Mouse (Mus musculus): ENCODE measurements around the gene Lypd6b. TPM values are rescaled to one million over a fixed set of nuclear protein-coding genes. Genes with fewer than 3 reads are reported as not detected.

The Lypd6b gene
- 1.1 and 1.3 TPM in 2 replicates for polyA plus RNA-seq (2015; fragmentation: Nextera tagmentation; extraction: Ambion mirVana)

GRCm38 (mm10) chr2:49787376-49788050 lies at the start of gene Lypd6b:
TSS of gene Lypd6b (plus strand) at chr2:49787688.

Other genes with a start within 250 kb of the Lypd6b start
- 0.61 and 0.97 TPM in 2 replicates for gene Kif5c, start 168.4 kb upstream of the Lypd6b start, polyA plus RNA-seq (2015; fragmentation: Nextera tagmentation; extraction: Ambion mirVana)